Mouse (Mus musculus) left cerebral cortex, postnatal 10 days (tissue): ENCODE data around the gene Rabgap1l. TPM values are rescaled to one million over a fixed set of nuclear protein-coding genes. Genes with fewer than 3 reads are reported as not detected.

Source experiments
- DNase-seq, 2 experiments: peaks; one replicate each; pipeline ENCODE4 v3.0.0; 2021 to 2022; ENCODE audit warnings: low spot score in 2 of 2, mixed read lengths in 1 of 2; ENCODE audit errors: extremely low spot score in 1 of 2
- intact Hi-C: fragments of 180-260 bp; cut with DNase I; formaldehyde crosslinking; loops from one replicate; pipeline ENCODE4 v1.15.1; 2025
- total RNA-seq, 2 experiments: library from RNA; stranded (reverse); gene quantifications; 2 replicates each; pipeline ENCODE4 v1.2.3; 2021

Gene Rabgap1l
- total RNA-seq, 2 experiments from 2014 or later = 174 to 177 TPM

DNA sequence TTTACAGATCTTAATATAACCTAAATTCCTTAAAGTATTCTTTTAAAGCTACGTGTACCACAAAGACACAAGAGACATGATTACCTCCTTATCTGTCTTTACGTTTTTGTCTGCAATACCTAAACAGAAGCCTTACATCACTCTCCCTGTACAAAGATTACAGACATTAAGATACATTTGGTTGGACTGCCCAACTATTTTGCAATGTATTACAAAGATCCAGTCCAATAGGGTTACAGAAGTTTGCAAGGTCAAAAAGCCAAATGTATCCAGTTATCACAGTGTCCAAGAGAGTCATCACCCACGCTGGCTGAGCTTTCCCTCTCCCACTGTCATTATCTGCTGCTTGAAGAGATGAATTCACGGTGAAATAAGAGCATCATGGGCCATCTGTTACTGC is 63.1 kb downstream of the Rabgap1l start:
- no peak for DNase-seq
- intact Hi-C loops = no loop called here

DNA sequence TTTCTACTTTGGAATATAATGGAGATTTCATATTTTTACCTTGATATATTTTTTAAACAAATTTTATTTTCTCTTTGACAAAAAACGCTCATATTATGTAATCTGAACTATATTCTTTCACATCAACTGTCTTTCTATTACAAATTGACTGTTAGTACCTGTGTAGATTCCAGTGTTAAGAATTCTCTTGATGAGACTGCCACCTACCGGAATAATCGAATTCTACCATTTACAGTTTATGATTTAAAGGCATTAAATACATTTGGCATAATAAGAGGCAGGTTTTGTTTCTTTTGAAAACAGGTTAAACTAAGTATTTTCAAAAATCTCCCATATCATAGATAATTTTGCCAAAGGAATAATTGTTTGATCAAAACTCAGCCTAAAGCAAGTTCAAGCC is 75.3 kb downstream of the Rabgap1l start:
- DNase-seq = peak in 1 of 2 experiments; percentile 45
- intact Hi-C loops = loop anchor here (5.0 to 10.0 kb wide), 3 partner anchors 155 to 493 kb away; no protein-coding TSS in a partner anchor

DNA sequence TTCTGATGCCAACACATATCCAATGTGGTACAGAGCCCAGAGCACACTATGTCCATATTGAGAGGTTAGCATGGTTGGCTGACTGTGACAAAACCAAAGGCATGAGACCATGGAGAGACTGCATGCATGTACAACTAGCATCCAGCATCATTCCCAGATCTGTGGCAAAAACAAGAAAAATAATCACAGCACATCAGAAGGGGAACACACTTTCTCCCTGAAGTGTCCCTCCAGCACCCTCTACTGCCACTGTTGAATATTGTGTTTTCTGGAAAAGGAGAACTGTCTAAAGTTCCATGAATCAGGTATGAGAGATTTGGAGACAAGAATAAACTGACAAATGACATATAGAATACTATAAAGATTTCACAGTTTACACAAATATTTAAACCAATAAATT is 78.3 kb downstream of the Rabgap1l start:
- intact Hi-C loops = loop anchor here (5.0 to 10.0 kb wide), 3 partner anchors 152 to 490 kb away; no protein-coding TSS in a partner anchor

DNA sequence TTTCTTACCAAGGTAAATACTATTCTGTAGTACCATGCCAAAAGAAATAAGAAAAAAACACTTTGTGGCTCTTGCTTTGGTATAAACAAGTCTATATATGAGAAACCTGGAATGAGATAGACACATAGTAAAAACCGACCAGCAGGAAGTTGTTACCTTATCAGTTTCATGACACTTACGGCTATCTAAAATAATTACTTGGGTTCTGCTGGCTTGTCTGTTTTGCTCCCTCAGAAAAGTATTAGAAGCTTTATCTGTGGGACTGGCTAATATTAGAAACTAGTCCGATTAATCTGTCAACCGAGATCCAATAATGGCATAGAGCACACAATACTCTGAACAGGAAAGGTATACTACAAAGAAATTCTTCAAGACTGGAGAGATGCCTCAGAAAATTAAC is 79.1 kb downstream of the Rabgap1l start:
- intact Hi-C loops = loop anchor here (10.0 kb wide), 1 partner anchor 489 kb away; no protein-coding TSS in a partner anchor
- no peak for DNase-seq

More for the DNA sequence above, 78.3 kb downstream of the Rabgap1l start:
- DNase-seq = peak; percentile 22 to 49

DNA sequence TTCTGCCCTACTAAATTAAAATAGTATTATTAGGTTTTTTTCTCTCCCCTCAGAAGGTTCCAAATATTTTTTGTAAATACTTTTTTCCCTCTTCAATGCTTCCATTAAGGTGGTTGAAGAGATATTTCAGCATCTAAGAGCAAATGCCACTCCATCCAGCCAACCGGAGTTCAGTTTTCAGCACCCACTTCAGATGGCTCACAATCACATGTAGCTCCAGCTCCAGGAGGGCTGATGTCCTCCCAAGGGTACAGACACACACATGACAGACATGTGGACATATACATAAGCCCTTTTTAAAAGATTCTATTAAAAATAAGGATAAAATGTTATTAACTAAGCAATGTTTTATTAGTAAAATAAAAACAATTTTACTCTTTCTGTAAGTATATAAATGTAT is 79.6 kb downstream of the Rabgap1l start:
- intact Hi-C loops = loop anchor here (10.0 kb wide), 1 partner anchor 489 kb away; no protein-coding TSS in a partner anchor
- DNase-seq = no peak

DNA sequence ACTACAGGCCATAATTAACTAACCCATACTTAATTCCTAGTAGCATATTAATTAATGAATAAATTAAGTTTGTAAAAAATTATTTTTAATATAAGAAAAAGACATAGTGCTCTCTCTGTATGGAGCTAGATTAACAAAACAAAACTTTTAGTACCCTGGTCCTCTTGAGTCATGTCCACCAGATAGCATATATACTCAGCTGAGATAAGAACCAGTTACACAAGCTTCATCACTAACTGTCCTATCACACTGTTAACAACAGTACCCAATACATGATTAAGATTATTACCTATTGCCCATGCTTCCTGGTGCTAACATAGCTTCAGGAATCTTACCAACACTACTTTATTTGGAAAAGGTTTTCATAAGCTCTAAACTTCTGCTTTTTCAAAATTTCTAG is 82.5 kb downstream of the Rabgap1l start:
- intact Hi-C loops = loop anchor here (10.0 kb wide), 1 partner anchor 486 kb away; no protein-coding TSS in a partner anchor
- DNase-seq = no peak

DNA sequence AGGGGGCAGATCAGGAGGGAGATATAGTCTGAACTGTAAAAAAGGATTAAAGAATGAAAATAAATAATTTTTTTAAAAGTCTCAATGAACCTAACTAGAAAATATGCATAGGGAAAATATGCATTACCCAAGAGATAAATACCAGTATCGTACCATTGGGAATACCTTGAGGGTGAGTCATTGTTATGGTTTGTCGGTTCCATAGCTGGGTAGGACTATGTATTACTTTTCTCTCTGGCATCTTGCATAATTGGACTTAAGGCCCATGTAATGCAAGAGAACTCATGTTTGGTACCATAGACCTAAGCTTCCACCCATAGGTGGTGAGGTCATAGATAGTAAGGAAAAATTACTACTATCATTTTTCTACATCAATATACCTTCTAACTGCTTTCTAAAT is 88.4 kb downstream of the Rabgap1l start:
- no peak for DNase-seq
- intact Hi-C loops = no loop called here

DNA sequence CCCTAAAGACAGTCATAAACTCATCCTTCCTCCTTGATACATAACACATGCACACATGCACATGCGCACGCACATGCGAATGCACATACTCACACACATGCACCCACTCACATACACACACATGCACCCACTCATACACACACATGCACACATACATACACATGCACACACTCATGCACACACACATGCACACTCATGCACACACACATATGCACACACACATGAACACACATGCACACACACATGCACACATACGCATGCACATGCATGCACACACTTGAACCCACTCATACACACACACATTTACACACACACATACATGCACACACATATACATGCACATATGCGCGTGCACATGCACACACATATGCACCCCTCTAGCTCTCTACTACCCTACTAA is 89.2 kb downstream of the Rabgap1l start:
- intact Hi-C loops = no loop called here
- DNase-seq = no peak

DNA sequence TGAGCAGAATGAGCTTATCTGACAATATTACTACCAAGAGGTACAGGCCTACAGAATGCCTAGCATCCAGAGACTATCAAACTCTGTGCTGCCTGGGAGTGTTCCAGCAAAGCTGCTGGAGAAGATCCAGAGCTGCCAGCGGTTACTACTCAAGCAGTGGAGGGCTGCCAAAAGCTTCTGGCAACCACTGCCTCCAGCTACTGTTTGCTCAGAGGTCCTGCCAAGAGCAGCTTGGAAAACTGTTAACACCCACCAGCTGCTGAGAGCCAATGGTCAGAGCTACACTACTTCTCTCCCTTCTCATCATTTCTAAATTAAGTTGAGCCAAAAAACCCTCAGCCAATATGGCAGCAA is 99.9 kb downstream of the Rabgap1l start:
- intact Hi-C loops = no loop called here
- DNase-seq = peak; percentile 90 to 94

DNA sequence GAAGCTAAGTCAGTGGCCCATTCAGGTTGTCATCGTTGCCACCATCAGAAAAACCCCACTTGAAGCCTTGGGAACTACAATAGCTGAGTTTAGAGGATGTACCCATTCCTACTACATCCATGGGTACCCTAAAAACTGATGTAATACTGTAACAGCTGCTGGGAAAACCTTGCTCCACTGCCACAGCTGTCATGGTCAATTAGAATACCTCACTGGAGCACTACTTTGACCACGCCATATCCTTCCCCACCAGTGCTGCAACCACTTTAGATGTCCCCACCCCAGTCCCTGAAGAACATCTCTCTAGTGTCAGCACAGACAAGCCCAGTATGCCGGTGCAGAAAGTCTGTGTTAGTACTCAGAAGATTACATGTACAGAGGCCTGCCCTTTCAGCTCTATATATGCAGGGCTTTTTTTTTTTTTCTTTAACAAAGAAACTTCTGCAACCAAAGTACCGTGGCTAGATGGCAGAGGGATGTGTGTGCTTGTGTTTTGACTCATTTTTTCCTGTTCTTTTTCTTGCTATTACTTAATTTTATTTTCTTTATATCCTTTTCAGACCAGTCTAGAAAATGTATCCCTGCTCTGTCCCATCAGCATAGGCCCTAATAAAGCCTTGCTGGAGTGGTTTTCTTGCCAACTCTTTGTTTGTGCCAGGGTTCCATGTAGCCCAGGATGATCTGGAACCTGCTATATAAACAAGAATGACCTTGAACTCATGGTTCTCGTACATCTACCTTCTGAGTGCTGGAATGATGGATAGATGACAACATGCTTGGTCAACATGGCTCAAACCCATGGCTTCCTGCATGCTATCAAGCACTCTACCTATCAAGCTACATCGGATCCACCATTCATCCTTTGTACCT is 100.6 kb downstream of the Rabgap1l start:
- intact Hi-C loops = no loop called here

DNA sequence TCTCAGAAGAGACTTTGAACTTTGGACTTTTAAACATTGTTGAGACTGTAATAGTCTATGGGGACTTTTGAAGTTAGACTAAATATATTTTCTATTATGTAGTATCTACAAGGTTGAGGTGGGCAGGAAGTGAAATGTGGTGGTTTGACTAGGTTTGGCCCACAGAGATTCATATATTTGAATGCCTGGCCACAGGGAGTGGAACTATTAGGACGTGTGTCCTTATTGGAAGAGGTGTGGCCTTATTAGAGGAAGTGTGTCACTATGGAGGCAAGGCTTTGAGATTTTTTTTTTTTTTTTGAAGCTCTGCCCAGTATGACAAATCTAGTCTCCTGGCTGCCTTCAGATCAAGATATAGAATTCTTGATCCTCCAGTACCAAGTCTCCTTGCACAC is 101.8 kb downstream of the Rabgap1l start:
- intact Hi-C loops = no loop called here
- no peak for DNase-seq

More for the DNA sequence above, 100.6 kb downstream of the Rabgap1l start:
- no peak for DNase-seq

DNA sequence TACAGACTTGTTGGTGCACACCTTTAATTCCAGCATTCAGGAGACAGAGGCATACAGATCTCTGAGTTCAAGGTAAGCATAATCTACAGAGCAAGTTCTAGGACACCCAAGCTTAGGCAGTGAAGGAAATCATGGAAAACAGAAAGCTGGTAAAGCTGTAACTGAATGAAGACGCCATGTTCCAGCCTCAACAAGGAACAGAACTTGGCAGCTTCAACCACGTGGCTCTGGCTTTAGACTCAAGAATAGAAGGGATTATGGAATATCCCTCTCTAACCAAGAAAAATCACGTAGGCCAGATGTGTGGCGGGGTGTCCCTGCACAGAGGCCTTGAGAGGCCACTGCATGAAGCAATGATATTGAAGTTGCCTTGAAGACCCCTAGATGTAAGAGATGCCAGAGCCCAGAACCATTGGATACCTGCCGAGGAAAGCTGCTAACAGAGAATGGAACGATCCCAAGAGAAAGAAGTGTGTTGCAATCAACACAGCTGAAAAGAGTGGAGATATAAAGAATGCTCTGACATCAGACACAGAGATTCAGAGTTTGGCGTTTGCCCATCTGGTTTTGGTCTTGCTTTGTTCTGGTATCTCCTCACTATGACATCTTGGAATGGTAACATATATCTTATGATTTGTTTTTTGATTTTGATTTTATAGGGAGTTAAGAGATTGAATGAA is 102.4 kb downstream of the Rabgap1l start:
- intact Hi-C loops = no loop called here
- no peak for DNase-seq

DNA sequence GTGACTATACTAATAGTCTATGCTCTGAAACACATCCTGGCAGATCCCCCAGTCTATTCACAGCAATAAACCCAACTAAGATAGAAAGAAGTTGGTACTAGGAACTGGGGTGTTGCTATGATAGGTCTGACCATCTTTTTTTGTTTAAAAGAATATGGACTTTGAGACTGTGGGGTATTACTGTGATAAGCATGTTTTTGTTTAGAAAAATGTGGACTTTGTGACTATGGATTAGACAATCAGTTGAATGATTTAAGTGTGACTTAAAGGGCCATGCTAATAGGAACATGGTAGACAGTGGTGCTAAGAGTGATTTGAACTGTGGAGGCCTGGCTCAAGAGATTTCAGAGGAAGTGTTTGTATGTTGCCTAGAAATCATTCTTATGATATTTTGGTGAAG is 103.5 kb downstream of the Rabgap1l start:
- intact Hi-C loops = no loop called here
- DNase-seq = no peak

DNA sequence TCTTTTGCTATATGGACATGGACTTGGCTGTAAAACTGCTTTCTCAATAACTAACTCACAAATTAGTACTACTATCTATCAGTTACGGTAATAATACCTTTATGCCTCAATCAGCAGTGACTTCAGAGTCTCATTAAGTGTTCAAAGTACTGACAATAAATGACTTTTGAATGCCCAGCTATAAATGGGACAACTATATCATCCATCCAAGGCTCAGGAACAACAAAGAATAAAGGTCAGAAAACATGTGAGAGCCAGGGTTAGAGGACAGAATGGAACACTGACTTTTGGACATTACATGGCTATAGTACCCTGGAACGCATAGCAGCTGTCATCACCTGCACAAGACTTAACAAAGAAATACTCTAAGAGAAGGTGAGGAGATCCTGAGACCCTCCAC is 108.8 kb downstream of the Rabgap1l start:
- DNase-seq = no peak
- intact Hi-C loops = no loop called here

DNA sequence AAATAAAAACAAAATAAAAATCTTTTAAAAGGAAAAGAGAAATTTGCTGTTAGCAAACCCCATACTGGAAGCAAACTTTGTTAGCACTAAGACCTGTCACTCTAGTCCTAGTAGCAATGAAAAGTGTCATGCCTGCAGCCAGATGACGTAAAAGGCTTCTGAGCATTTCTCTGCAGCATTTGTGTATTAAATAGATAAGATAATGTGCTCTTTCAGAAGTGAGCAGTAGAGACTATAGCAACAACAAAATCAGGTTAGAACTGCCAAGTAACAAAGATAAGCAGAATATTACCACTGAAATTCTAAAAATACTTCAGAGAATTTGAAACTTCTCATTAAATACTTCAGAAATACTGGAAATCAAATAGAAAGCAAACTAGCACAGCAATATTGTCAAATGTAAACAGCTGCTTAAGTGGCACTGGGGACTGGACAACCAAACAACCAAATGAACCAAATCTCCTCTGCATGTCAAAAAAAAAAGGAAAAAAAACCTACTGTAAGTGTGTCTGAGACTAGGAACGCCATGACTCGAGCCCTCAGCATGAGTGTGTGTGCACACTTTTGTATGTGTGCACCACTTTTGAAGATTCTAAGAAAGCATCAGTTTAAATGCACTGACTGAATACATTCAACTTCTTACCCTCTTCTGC is 111.5 kb downstream of the Rabgap1l start:
- intact Hi-C loops = no loop called here
- no peak for DNase-seq

DNA sequence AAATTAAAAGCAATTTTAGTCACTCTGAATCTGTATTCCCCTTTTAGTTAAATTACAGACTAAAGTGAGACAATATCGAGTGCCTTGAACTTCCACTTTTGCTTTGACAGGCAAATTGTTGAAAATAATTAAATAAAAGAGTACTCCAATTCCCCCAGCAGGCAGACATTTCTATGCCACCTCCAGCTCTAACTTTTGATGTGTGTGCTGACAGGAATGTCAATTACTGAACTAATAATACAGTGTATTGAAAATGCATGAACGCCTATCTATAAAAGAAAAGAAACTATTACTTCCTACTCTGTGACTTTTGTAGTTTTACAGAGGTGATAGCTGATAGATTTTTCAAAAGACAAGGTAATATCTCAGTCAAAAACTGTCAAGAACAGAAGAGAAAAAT is 118.2 kb downstream of the Rabgap1l start:
- DNase-seq = no peak
- intact Hi-C loops = no loop called here

DNA sequence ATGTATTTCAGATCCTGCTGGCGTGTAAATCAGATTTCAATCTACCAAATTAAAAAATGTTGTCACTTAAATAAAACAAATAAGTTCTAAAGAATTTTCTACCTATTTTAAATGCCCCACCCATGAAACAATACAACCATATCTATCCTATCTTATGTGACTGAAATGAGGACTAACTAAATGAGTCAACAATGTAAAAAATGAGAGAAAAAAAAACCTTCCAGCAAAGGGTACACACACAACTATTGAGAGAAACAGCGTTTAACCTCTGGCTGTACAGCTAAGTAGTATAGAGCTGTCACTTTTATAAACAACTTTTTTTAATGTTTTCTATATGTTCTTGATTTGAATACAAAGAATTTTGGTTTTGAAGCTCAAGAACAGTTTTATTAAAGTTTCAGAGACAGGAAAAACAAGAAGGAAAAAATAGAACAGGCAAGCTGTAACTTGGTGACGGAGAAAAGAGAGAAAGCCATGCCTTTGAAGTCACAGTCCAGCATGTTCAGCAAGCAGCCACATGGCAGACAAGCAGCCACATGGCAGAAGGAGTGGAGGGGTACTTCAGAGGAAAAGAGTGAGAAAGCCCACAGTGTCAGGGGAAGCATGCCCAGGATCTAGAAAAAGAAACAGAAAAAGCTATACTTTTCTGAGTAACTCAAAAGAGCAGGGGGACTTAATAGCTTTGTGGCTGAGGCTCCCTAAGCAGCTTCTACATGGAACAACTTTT is 120.8 kb downstream of the Rabgap1l start:
- peak in 1 of 2 experiments; percentile 20 for DNase-seq
- intact Hi-C loops = no loop called here

DNA sequence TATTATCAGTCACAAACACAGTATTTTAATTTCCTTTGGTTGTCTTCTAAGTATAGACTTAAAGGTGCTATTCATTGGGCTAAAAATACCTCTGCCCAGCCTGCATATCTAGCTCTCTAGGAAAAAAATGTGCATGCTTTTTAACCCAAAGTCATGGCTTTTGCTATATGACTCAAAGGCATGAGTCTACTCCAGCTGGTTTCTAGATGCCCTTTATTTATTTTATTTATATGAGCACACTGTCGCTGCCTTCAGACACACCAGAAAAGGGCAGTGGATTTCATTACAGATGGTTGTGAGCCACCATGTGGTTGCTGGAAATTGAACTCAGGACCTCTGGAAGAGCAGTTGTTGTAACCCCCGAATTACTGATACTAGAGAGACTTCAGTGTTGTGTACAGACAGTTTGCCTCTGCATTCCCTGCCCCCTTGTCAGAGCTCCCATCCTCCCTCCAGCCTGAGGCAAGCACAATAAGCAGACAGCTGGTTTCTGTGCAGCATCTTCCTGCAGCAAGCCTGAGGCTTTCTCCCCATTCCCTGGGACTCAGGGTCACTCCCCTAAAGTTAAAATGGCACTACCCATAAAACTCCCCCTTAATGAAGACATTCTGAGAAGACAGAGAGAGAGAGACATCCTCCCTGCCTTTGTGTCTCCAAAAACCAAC is 137.1 kb downstream of the Rabgap1l start:
- DNase-seq = no peak
- intact Hi-C loops = no loop called here
